Mouse (Mus musculus): ENCODE data around the gene App.

DNA sequence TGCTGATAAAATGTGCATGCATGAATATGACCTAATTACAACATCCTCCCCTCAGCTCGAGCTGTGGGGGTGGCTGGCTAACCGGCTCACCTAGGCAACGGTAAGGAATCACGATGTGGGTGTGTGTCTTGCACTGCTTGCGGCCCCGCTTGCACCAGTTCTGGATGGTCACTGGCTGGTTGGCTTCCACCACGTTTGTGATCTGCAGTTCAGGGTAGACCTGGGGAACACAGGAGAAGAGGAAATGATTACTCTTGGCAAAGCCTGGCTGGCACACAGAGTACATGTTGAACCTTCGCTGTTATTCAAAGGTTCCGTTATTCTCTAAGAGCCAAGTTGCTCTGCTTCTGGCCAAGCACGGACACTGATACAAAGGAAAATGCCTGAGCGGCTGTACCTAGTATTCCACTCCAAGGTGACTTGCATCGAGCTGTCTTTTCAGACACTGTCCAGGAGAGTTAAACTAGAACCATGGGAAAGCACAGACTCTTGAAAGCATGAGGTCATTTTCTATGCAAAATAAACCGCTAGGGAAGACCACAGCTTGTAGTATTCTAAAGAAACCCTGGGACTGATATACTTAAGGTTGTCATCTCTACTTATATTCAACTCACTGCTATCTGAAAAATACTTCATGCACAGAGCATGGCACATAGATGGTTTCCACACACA is 70.3 kb downstream of the App start:
- TF ChIP-seq CTCF (IDR thresholded peaks at IDR 0.05; ENCODE audit: low read depth) (no peak), EP300 (IDR thresholded peaks at IDR 0.05; ENCODE audit: low read depth) (no peak)
